Mouse (Mus musculus) WW6 (cell line): Measurements from ENCODE around the gene Rps21.

ENCODE experiments used
- DNase-seq: peaks from one replicate; pipeline ENCODE4 v3.0.0-alpha.2; 2013; ENCODE audit warnings: low read depth, low spot score

The Rps21 gene

GRCm38 (mm10) chr2:180289440-180290108 lies 32.4 kb downstream of the Rps21 start, which contains the start of gene Rbbp8nl:
Gene Rbbp8nl, minus strand, starts transcription at chr2:180289879.
- DNase-seq = no peak

- no peak for DNase-seq
These were observed 33.3 kb downstream of the Rps21 start for GRCm38 (mm10) chr2:180290503-180290902.

- no peak for DNase-seq
These were observed 34.4 kb downstream of the Rps21 start for GRCm38 (mm10) chr2:180291566-180291965.

GRCm38 (mm10) chr2:180292026-180292425 lies 34.8 kb downstream of the Rps21 start:
- no peak for DNase-seq

- no peak for DNase-seq
These were observed 35.7 kb downstream of the Rps21 start for GRCm38 (mm10) chr2:180292906-180293305.

- DNase-seq = no peak
These were observed 43.1 kb downstream of the Rps21 start for GRCm38 (mm10) chr2:180300252-180300651.

GRCm38 (mm10) chr2:180300771-180301170 lies 43.6 kb downstream of the Rps21 start:
- DNase-seq = no peak

GRCm38 (mm10) chr2:180302201-180302600 lies 45.0 kb downstream of the Rps21 start:
- no peak for DNase-seq

GRCm38 (mm10) chr2:180303468-180303867 lies 46.3 kb downstream of the Rps21 start:
- DNase-seq = no peak

- DNase-seq = no peak
These were observed 47.4 kb downstream of the Rps21 start for GRCm38 (mm10) chr2:180304554-180304953.

- DNase-seq = no peak
These were observed 48.3 kb downstream of the Rps21 start for GRCm38 (mm10) chr2:180305490-180305889.

- no peak for DNase-seq
These were observed 48.8 kb downstream of the Rps21 start for GRCm38 (mm10) chr2:180306009-180306408.

- no peak for DNase-seq
These were observed 49.4 kb downstream of the Rps21 start for GRCm38 (mm10) chr2:180306423-180307168.

- no peak for DNase-seq
These were observed 50.5 kb downstream of the Rps21 start for GRCm38 (mm10) chr2:180307680-180308079.
